Mouse (Mus musculus) embryonic facial prominence, embryonic 11.5 days (tissue): ENCODE data around the gene Snrpa. TPM values are rescaled to one million over a fixed set of nuclear protein-coding genes. Genes with fewer than 3 reads are reported as not detected.

Experiments used
- ATAC-seq: fragments of 200-750 bp; cut with Nextera tagmentation; replicated peaks from 2 replicates; pipeline ENCODE4 v1.8.0; 2017; ENCODE audit warnings: low read depth; ENCODE audit not compliant: insufficient number of reproducible peaks, low FRiP score, low TSS enrichment
- DNase-seq: peaks from one replicate; pipeline ENCODE4 v3.0.0-alpha.2; 2015; ENCODE audit warnings: low spot score
- H3K27ac ChIP-seq: fragments of 300-500 bp; sonication (generic); replicated peaks from 2 replicates; pipeline ENCODE4 v1.5.1; 2014; ENCODE audit warnings: mild to moderate bottlenecking, low read depth, low read length, control low read depth
- H3K27me3 ChIP-seq: fragments of 300-500 bp; sonication (generic); 2 replicates; pipeline ENCODE4 v1.6.1; 2014; ENCODE audit warnings: mild to moderate bottlenecking, low read length, moderate library complexity, mixed read lengths; ENCODE audit not compliant: control insufficient read depth, insufficient read depth
- H3K36me3 ChIP-seq: fragments of 300-500 bp; sonication (generic); replicated peaks from 2 replicates; pipeline ENCODE4 v1.6.1; 2014; ENCODE audit warnings: low read depth, mild to moderate bottlenecking, low read length, moderate library complexity, mixed read lengths; ENCODE audit not compliant: control insufficient read depth, insufficient read depth
- H3K4me1 ChIP-seq: fragments of 300-500 bp; sonication (generic); 2 replicates; pipeline ENCODE4 v1.6.1; 2014; ENCODE audit warnings: low read length, mixed read lengths; ENCODE audit not compliant: control insufficient read depth, insufficient read depth
- H3K4me2 ChIP-seq: fragments of 300-500 bp; sonication (generic); 2 replicates; pipeline ENCODE4 v1.6.1; 2014; ENCODE audit warnings: low read depth, mild to moderate bottlenecking, control low read depth, low read length, moderate library complexity
- H3K4me3 ChIP-seq: fragments of 300-500 bp; sonication (generic); 2 replicates; pipeline ENCODE4 v1.5.1; 2014; ENCODE audit warnings: low read depth, low read length, control low read depth
- H3K9ac ChIP-seq: fragments of 300-500 bp; sonication (generic); replicated peaks from 2 replicates; pipeline ENCODE4 v1.6.1; 2014; ENCODE audit warnings: mild to moderate bottlenecking, control low read depth, low read length
- H3K9me3 ChIP-seq: fragments of 300-500 bp; sonication (generic); replicated peaks from 2 replicates; pipeline ENCODE4 v1.6.1; 2016; ENCODE audit warnings: mild to moderate bottlenecking, low read length, inconsistent platforms, mixed read lengths; ENCODE audit not compliant: control insufficient read depth
- WGBS: fragments of 180-500 bp; shearing (Covaris S2); extraction: QIAGEN DNeasy Blood & Tissue Kit; methylation state at CpG from one replicate; pipeline ENCODE4 v1.1.7; 2014; 5-methylcytosine and 5-hydroxymethylcytosine counted together
- polyA plus RNA-seq: library from polyadenylated mRNA; unstranded; fragments of >200 nt; fragmentation: Nextera tagmentation; extraction: Ambion mirVana; gene quantifications from 2 replicates; pipeline ENCODE4 v1.2.1, GENCODE M21; 2014

Gene Snrpa
- polyA plus RNA-seq, 1 experiment from 2014 or later = 355 TPM

DNA sequence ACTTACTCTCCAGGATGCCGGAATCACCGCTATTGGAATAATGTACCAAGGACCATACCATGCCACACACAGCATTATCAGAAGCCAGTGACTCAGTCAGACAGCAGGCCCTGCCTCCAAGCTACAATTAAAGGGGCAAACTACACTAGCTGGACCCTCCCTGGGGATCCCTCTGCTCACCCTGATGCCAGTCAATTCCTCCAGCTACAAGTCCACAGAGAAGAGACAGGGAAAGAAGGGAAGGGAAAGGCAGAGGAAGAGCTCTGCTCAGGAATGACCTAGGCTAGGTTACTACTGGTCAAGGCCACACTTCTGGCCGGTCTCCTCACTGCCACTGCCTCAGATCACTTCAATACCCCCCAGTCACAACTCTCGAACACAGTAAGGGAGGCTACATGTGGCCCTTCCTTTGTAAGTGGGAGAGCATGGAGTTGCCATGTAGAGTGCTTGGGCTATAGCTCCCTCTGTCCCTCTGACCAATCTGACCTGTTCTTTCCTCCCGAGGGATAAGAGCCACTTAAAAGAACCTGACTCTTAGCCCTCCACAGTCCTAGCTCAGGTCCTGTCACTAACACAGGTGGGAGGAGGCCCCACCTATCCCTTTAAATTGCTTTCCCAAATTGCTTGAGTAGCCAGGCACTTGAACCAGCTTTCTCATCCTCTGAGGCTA is 33.2 kb downstream of the Snrpa start:
- Histone ChIP-seq H3K9ac (no peak overlapping the region; the same call in 1 of the 2 replicates), H3K4me1 (peaks cover 11% of the 10 kb centered on the region), H3K4me3 (no peak overlapping the region), H3K27ac (no peak overlapping the region), H3K27me3 (no peaks in the 10 kb centered on the region), H3K4me2 (no peak overlapping the region), H3K9me3 (no peaks in the 10 kb centered on the region), H3K36me3 (peaks cover 15% of the 10 kb centered on the region)
- DNase-seq (no peak), ATAC-seq (no peak)
- WGBS = 91% methylated on average over 5 of the region's 5 CpGs

DNA sequence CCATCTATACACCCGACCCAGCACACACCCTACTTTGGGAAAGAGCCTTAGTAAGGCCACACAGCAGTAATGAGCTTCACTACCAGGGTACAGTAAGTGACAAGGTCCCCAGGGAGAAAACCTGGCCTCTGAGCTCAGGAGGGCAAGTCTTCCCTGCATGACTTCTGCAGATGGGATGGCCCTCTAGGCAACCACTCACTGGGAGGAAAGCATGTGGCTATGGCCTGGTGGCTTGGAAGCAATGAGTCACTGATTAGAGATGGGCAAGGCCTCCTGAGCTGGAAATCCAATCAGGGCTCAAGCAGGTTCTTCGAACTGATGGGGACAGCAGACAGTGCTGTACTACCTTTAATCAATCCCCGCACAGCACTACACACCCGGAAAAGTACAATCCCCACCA is 34.3 kb downstream of the Snrpa start:
- Histone ChIP-seq H3K36me3 (peaks cover 15% of the 10 kb centered on the region), H3K4me2 (no peak overlapping the region), H3K4me3 (no peak overlapping the region), H3K27ac (no peak overlapping the region), H3K9ac (no peak overlapping the region; the same call in 1 of the 2 replicates), H3K9me3 (no peaks in the 10 kb centered on the region), H3K4me1 (peaks cover 11% of the 10 kb centered on the region), H3K27me3 (no peaks in the 10 kb centered on the region)
- WGBS = 82% methylated on average over 4 of the region's 4 CpGs
- no peak for DNase-seq
- no peak for ATAC-seq

DNA sequence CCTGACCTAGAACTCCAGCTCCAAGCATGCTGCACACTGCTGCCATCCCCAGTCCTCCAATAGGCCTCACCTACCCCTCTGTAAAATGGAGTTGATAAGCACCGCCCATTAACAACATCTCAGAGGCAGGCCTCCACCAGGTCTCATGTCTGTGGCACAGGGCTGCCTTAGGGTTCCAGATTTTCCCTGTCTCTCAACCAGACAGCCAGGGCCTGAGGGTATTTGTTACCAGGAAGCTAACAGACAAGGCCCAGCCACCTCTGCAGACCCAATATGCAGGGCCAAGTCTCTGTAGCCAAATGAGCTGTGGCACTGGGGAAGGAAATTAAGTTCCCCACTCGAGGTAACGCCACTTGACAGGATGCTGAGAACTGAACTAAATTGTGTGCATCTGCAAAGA is 35.1 kb downstream of the Snrpa start:
- H3K4me2 ChIP-seq = no peak overlapping the region
- H3K27ac ChIP-seq = no peak overlapping the region
- no peak overlapping the region for H3K4me3 ChIP-seq
- H3K36me3 ChIP-seq = peaks cover 15% of the 10 kb centered on the region
- H3K9ac ChIP-seq = no peak overlapping the region
- 86% methylated on average over 3 of the region's 3 CpGs for WGBS
- H3K4me1 ChIP-seq = peaks cover 11% of the 10 kb centered on the region
- H3K9me3 ChIP-seq = no peaks in the 10 kb centered on the region
- DNase-seq (no peak), ATAC-seq (no peak)
- no peaks in the 10 kb centered on the region for H3K27me3 ChIP-seq

DNA sequence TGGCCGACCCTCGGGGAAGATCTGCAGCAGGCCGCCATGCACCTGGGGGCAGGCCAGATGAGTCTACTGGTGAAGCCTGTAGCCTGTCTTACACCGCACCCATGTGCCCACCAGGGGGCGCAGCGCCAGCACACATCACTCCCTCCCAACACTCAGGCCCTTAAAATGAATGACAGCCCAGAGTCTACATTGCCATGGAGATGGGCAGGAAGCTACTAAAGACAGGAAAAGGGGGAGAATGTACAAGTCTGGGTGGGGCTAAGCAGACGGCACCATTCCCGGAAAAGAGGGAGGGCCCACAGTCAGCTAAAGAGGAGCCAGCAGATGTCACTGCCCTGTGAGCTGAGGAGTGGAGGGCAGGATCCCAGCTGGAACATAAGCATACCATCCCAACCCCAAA is 36.2 kb downstream of the Snrpa start:
- no peak overlapping the region for H3K4me3 ChIP-seq

DNA sequence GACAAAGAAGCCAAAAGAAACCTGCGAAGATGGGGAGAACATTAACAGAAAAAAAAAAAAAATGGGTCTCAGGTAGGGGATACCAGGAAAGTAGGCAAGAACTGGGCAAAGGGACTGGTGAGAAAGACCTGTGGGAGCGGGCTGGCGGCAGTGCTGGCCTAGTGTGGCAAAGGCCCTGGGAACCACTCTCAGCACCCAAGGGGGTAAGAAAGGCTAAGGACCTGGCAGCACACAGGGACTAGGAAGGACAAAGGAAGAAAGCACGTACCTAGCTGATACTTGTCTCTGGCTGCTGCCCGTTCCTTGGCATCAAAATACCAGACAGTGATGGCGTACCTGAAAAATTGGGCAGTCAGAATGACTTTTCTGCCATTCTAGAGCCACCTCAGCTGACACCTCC is 36.8 kb downstream of the Snrpa start:
- H3K4me1 ChIP-seq = no peaks in the 10 kb centered on the region; the same call in none of the 2 replicates
- H3K36me3 ChIP-seq = peaks cover 11% of the 10 kb centered on the region
- no peak for ATAC-seq
- H3K4me3 ChIP-seq = no peak overlapping the region
- 93% methylated on average over 6 of the region's 6 CpGs for WGBS
- H3K9ac ChIP-seq = no peak overlapping the region
- H3K4me2 ChIP-seq = no peak overlapping the region
- H3K9me3 ChIP-seq = no peaks in the 10 kb centered on the region
- H3K27ac ChIP-seq = no peak overlapping the region
- no peaks in the 10 kb centered on the region for H3K27me3 ChIP-seq
- no peak for DNase-seq

More for the DNA sequence above, 36.2 kb downstream of the Snrpa start:
- no peaks in the 10 kb centered on the region for H3K9me3 ChIP-seq
- DNase-seq = peak; percentile 86
- 16% methylated on average over 8 of the region's 8 CpGs for WGBS
- no peaks in the 10 kb centered on the region for H3K27me3 ChIP-seq
- no peak overlapping the region for H3K9ac ChIP-seq
- no peak overlapping the region for H3K27ac ChIP-seq
- H3K36me3 ChIP-seq = peaks cover 15% of the 10 kb centered on the region
- ATAC-seq = peak; percentile 89
- H3K4me2 ChIP-seq = no peak overlapping the region
- H3K4me1 ChIP-seq = peaks cover 5% of the 10 kb centered on the region

DNA sequence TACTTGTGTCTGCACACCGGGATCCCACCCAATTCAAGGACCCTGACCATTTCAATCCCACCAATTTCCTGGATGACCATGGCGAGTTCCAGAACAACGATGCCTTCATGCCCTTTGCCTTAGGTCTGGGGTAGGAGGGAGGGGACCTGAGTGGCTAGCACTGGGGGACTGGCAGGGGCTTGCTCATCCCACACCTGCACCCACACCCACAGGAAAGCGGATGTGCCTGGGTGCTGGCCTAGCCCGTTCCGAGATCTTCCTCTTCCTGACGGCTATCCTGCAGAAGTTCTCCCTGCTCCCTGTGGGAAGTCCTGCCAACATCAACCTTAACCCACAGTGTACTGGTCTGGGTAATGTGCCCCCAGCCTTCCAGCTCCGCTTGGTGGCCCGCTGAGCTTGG is 37.9 kb downstream of the Snrpa start:
- DNase-seq = no peak
- Histone ChIP-seq H3K4me3 (no peak overlapping the region), H3K27ac (no peak overlapping the region), H3K4me1 (no peaks in the 10 kb centered on the region), H3K9ac (no peak overlapping the region), H3K27me3 (no peaks in the 10 kb centered on the region), H3K9me3 (no peaks in the 10 kb centered on the region), H3K36me3 (peaks cover 11% of the 10 kb centered on the region), H3K4me2 (no peak overlapping the region)
- no peak for ATAC-seq
- 95% methylated on average over 9 of the region's 9 CpGs for WGBS

DNA sequence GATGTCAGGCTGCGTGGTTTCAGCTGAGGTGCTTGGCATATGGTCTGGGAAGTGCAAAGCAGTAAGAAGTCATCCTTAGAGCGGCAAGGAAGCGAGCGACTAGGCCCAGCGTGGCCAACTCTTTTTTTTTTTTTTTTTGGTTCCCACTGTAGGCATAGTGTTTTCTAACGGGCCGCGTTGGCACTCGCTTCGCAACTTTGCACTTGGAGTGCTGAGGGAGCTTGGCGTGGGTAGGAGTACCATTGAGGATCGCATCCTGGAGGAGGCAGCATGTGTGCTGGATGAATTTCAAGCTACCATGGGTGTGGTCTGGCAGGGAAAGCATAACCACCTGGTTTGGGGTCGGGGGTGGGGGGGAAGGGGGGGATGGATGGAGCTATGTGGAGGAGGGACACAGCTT is 40.1 kb downstream of the Snrpa start:
- no peak overlapping the region for H3K27ac ChIP-seq
- no peaks in the 10 kb centered on the region for H3K4me1 ChIP-seq
- H3K9ac ChIP-seq = no peak overlapping the region
- no peaks in the 10 kb centered on the region for H3K9me3 ChIP-seq
- DNase-seq = no peak
- no peak overlapping the region for H3K4me2 ChIP-seq
- ATAC-seq = no peak
- 83% methylated on average over 13 of the region's 13 CpGs for WGBS
- H3K36me3 ChIP-seq = peaks cover 11% of the 10 kb centered on the region
- no peaks in the 10 kb centered on the region for H3K27me3 ChIP-seq
- H3K4me3 ChIP-seq = no peak overlapping the region

DNA sequence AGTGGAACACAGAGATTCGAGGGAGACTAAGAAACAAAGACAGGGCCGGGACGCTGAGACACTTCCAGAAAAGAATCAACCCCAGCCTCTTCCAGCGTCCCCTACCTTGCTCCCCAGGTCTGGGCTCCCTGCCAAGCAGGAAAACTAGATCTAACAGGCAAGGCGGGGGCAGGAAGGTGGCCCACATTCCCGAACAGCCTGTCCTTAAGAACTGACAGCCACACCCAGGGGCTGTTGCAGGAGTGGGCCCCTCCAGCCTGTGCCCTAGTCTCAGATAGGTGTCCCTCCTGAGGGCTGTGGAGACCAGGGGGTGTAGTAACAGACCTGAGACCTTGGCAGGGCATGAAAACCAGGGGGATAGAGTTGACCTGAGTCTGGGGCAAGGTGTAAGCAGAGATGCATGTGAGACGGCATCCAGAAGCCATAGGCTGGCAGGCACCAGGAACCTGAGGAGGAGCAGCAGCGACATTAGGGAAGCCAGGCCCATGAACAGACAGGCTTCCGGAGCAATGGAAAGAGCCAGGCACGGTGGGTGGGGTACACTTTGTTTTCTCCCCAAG is 42.8 kb downstream of the Snrpa start, which contains the start of gene Cyp2t4:
Cyp2t4 (plus strand) TSS at position 510 of the 560 bp plus-strand sequence.
- no peak within 1 kb of the TSS for H3K4me2 ChIP-seq
- 76% methylated on average over 10 of the region's 10 CpGs for WGBS
- no peak for DNase-seq

More for the DNA sequence above, 42.8 kb downstream of the Snrpa start, which contains the start of gene Cyp2t4:
- no peaks in the 10 kb centered on the region for H3K27me3 ChIP-seq
- no peaks in the 10 kb centered on the region for H3K36me3 ChIP-seq
- no peaks in the 10 kb centered on the region for H3K9me3 ChIP-seq
- no peak for ATAC-seq
- H3K4me1 ChIP-seq = no peaks in the 10 kb centered on the region
- no peak within 1 kb of the TSS for H3K27ac ChIP-seq
- no peak within 1 kb of the TSS for H3K9ac ChIP-seq
- no peak within 1 kb of the TSS for H3K4me3 ChIP-seq
